Mouse (Mus musculus): ENCODE measurements around the gene Methig1.

Gene Methig1

GRCm38 (mm10) chr15:100391599-100391998 lies 38.6 kb downstream of the Methig1 start:
- no peak for ATAC-seq (ENCODE audit: insufficient number of reproducible peaks, low FRiP score, low TSS enrichment)

GRCm38 (mm10) chr15:100393016-100393415 lies 40.1 kb downstream of the Methig1 start:
- ATAC-seq (ENCODE audit: insufficient number of reproducible peaks, low FRiP score, low TSS enrichment), result no peak

- ATAC-seq (ENCODE audit: insufficient number of reproducible peaks, low FRiP score, low TSS enrichment), result no peak
These were observed 42.6 kb downstream of the Methig1 start for GRCm38 (mm10) chr15:100395561-100395960.

GRCm38 (mm10) chr15:100400592-100401250 lies 47.8 kb downstream of the Methig1 start:
- ATAC-seq (ENCODE audit: insufficient number of reproducible peaks, low FRiP score, low TSS enrichment), result no peak

GRCm38 (mm10) chr15:100401811-100402210 lies 48.9 kb downstream of the Methig1 start:
- ATAC-seq (ENCODE audit: insufficient number of reproducible peaks, low FRiP score, low TSS enrichment), result no peak

- no peak for ATAC-seq (ENCODE audit: insufficient number of reproducible peaks, low FRiP score, low TSS enrichment)
These were observed 49.4 kb downstream of the Methig1 start for GRCm38 (mm10) chr15:100402347-100402746.

GRCm38 (mm10) chr15:100402798-100403197 lies 49.8 kb downstream of the Methig1 start:
- ATAC-seq (ENCODE audit: insufficient number of reproducible peaks, low FRiP score, low TSS enrichment), result no peak

- ATAC-seq (ENCODE audit: insufficient number of reproducible peaks, low FRiP score, low TSS enrichment), result no peak
These were observed 50.5 kb downstream of the Methig1 start for GRCm38 (mm10) chr15:100403318-100404000.

GRCm38 (mm10) chr15:100406088-100406487 lies 53.1 kb downstream of the Methig1 start:
- no peak for ATAC-seq (ENCODE audit: insufficient number of reproducible peaks, low FRiP score, low TSS enrichment)

- ATAC-seq (ENCODE audit: insufficient number of reproducible peaks, low FRiP score, low TSS enrichment), result no peak
These were observed 58.1 kb downstream of the Methig1 start for GRCm38 (mm10) chr15:100410918-100411672.

- no peak for ATAC-seq (ENCODE audit: insufficient number of reproducible peaks, low FRiP score, low TSS enrichment)
These were observed 58.8 kb downstream of the Methig1 start for GRCm38 (mm10) chr15:100411731-100412130.

- ATAC-seq (ENCODE audit: insufficient number of reproducible peaks, low FRiP score, low TSS enrichment), result no peak
These were observed 60.4 kb downstream of the Methig1 start for GRCm38 (mm10) chr15:100413306-100413705.

GRCm38 (mm10) chr15:100414011-100414410 lies 61.1 kb downstream of the Methig1 start:
- no peak for ATAC-seq (ENCODE audit: insufficient number of reproducible peaks, low FRiP score, low TSS enrichment)

- ATAC-seq (ENCODE audit: insufficient number of reproducible peaks, low FRiP score, low TSS enrichment), result no peak
These were observed 62.0 kb downstream of the Methig1 start for GRCm38 (mm10) chr15:100414942-100415341.

- no peak for ATAC-seq (ENCODE audit: insufficient number of reproducible peaks, low FRiP score, low TSS enrichment)
These were observed 62.7 kb downstream of the Methig1 start for GRCm38 (mm10) chr15:100415684-100416083.

GRCm38 (mm10) chr15:100417854-100418450 lies 65.0 kb downstream of the Methig1 start:
- no peak for ATAC-seq (ENCODE audit: insufficient number of reproducible peaks, low FRiP score, low TSS enrichment)

GRCm38 (mm10) chr15:100419311-100419710 lies 66.4 kb downstream of the Methig1 start:
- no peak for ATAC-seq (ENCODE audit: insufficient number of reproducible peaks, low FRiP score, low TSS enrichment)

- no peak for ATAC-seq (ENCODE audit: insufficient number of reproducible peaks, low FRiP score, low TSS enrichment)
These were observed 67.2 kb downstream of the Methig1 start for GRCm38 (mm10) chr15:100419901-100420745.

GRCm38 (mm10) chr15:100421059-100421757 lies 68.3 kb downstream of the Methig1 start:
- no peak for ATAC-seq (ENCODE audit: insufficient number of reproducible peaks, low FRiP score, low TSS enrichment)
